Mouse (Mus musculus) neural tube, embryonic 13.5 days (tissue): Measurements from ENCODE around the gene Sox6. TPM values are rescaled to one million over a fixed set of nuclear protein-coding genes. Genes with fewer than 3 reads are reported as not detected.

Experiments used
- ATAC-seq: fragments of 200-750 bp; cut with Nextera tagmentation; 2 replicates; pipeline ENCODE4 v1.8.0; 2017; ENCODE audit warnings: low read depth, mild to moderate bottlenecking, moderate TSS enrichment, moderate library complexity
- H3K27ac ChIP-seq: fragments of 300-500 bp; sonication (generic); replicated peaks from 2 replicates; pipeline ENCODE4 v1.5.1; 2015; ENCODE audit warnings: moderate library complexity, mild to moderate bottlenecking, inconsistent platforms
- H3K27me3 ChIP-seq: fragments of 300-500 bp; sonication (generic); 2 replicates; pipeline ENCODE4 v1.6.1; 2015; ENCODE audit warnings: mild to moderate bottlenecking, inconsistent platforms
- H3K36me3 ChIP-seq: fragments of 300-500 bp; sonication (generic); 2 replicates; pipeline ENCODE4 v1.6.1; 2015; ENCODE audit warnings: mild to moderate bottlenecking, inconsistent platforms
- H3K4me1 ChIP-seq: fragments of 300-500 bp; sonication (generic); replicated peaks from 2 replicates; pipeline ENCODE4 v1.6.1; 2015; ENCODE audit warnings: inconsistent platforms
- H3K4me2 ChIP-seq: fragments of 300-500 bp; sonication (generic); 2 replicates; pipeline ENCODE4 v1.6.1; 2015; ENCODE audit warnings: inconsistent platforms, mild to moderate bottlenecking, moderate library complexity
- H3K4me3 ChIP-seq: fragments of 300-500 bp; sonication (generic); 2 replicates; pipeline ENCODE4 v1.5.1; 2015; ENCODE audit warnings: mild to moderate bottlenecking, inconsistent platforms
- H3K9ac ChIP-seq: fragments of 300-500 bp; sonication (generic); 2 replicates; pipeline ENCODE4 v1.6.1; 2015; ENCODE audit warnings: moderate library complexity, mild to moderate bottlenecking, inconsistent platforms
- H3K9me3 ChIP-seq: fragments of 300-500 bp; sonication (generic); 2 replicates; pipeline ENCODE4 v1.6.1; 2016; ENCODE audit warnings: inconsistent platforms
- WGBS: fragments of 180-500 bp; shearing (Covaris S2); methylation state at CpG from one replicate; pipeline ENCODE4 v1.1.7; 2015; 5-methylcytosine and 5-hydroxymethylcytosine counted together
- polyA plus RNA-seq: library from polyadenylated mRNA; unstranded; fragments of >200 nt; fragmentation: Nextera tagmentation; extraction: Ambion mirVana; gene quantifications from 2 replicates; pipeline ENCODE4 v1.2.1, GENCODE M21; 2015

Gene Sox6
- polyA plus RNA-seq, 1 experiment from 2014 or later, result 46.1 TPM

- 38% methylated on average over 4 of the region's 4 CpGs for WGBS
- H3K9ac ChIP-seq, result no peak overlapping the region
- no peak overlapping the region for H3K4me2 ChIP-seq
- H3K4me1 ChIP-seq, result peaks cover 25% of the 10 kb centered on the region
- no peaks in the 10 kb centered on the region for H3K36me3 ChIP-seq
- no peak overlapping the region for H3K4me3 ChIP-seq
- no peak overlapping the region for H3K27ac ChIP-seq
- no peaks in the 10 kb centered on the region for H3K9me3 ChIP-seq
- H3K27me3 ChIP-seq, result no peaks in the 10 kb centered on the region
- ATAC-seq, result no peak
Observed at GRCm38 (mm10) chr7:115755272-115755671, 283.3 kb downstream of the Sox6 start.

GRCm38 (mm10) chr7:115754216-115754615, 284.4 kb downstream of the Sox6 start:
- 77% methylated on average over 7 of the region's 7 CpGs for WGBS
- peaks cover 27% of the 10 kb centered on the region for H3K4me1 ChIP-seq
- H3K4me3 ChIP-seq, result no peak overlapping the region
- no peaks in the 10 kb centered on the region for H3K27me3 ChIP-seq
- no peak for ATAC-seq
- no peak overlapping the region for H3K4me2 ChIP-seq
- no peaks in the 10 kb centered on the region for H3K36me3 ChIP-seq
- no peak overlapping the region for H3K9ac ChIP-seq
- no peak overlapping the region for H3K27ac ChIP-seq
- H3K9me3 ChIP-seq, result no peaks in the 10 kb centered on the region

GRCm38 (mm10) chr7:115752121-115752634, 286.4 kb downstream of the Sox6 start:
- Histone ChIP-seq H3K4me3 (no peak overlapping the region), H3K4me1 (peaks cover 36% of the 10 kb centered on the region), H3K27me3 (no peaks in the 10 kb centered on the region), H3K27ac (no peak overlapping the region), H3K9me3 (no peaks in the 10 kb centered on the region), H3K36me3 (no peaks in the 10 kb centered on the region), H3K4me2 (peak overlapping the region; percentile 3; the same call in 1 of the 2 replicates), H3K9ac (no peak overlapping the region)
- WGBS, result 5% methylated on average over 5 of the region's 5 CpGs
- ATAC-seq, result 0 out of 2 replicates have a peak, but pooled peaks have one; percentile 59

- ATAC-seq, result no peak
- Histone ChIP-seq H3K4me3 (no peak overlapping the region), H3K27me3 (no peaks in the 10 kb centered on the region), H3K4me2 (no peak overlapping the region), H3K9ac (no peak overlapping the region), H3K36me3 (no peaks in the 10 kb centered on the region), H3K4me1 (peaks cover 36% of the 10 kb centered on the region), H3K27ac (no peak overlapping the region), H3K9me3 (no peaks in the 10 kb centered on the region)
- WGBS, result 23% methylated on average over 3 of the region's 3 CpGs
Observed at GRCm38 (mm10) chr7:115751083-115751482, 287.5 kb downstream of the Sox6 start.

GRCm38 (mm10) chr7:115750275-115750825, 288.2 kb downstream of the Sox6 start:
- Histone ChIP-seq H3K27me3 (no peaks in the 10 kb centered on the region), H3K9me3 (no peaks in the 10 kb centered on the region), H3K4me2 (no peak overlapping the region), H3K4me1 (peaks cover 36% of the 10 kb centered on the region), H3K36me3 (no peaks in the 10 kb centered on the region), H3K4me3 (no peak overlapping the region), H3K9ac (no peak overlapping the region), H3K27ac (0 out of 2 replicates have a peak overlapping the region, but pooled peaks have one; percentile 9)
- 30% methylated on average over 8 of the region's 8 CpGs for WGBS
- no peak for ATAC-seq

- Histone ChIP-seq H3K4me1 (peaks cover 34% of the 10 kb centered on the region), H3K4me2 (no peak overlapping the region), H3K9me3 (no peaks in the 10 kb centered on the region), H3K36me3 (no peaks in the 10 kb centered on the region), H3K27ac (no peak overlapping the region), H3K4me3 (no peak overlapping the region), H3K9ac (no peak overlapping the region), H3K27me3 (no peaks in the 10 kb centered on the region)
- no peak for ATAC-seq
- WGBS, result 79% methylated on average over 7 of the region's 7 CpGs
Observed at GRCm38 (mm10) chr7:115747541-115747940, 291.1 kb downstream of the Sox6 start.

- 64% methylated on average over 4 of the region's 4 CpGs for WGBS
- no peaks in the 10 kb centered on the region for H3K36me3 ChIP-seq
- ATAC-seq, result no peak
Observed at GRCm38 (mm10) chr7:115745672-115746253, 292.8 kb downstream of the Sox6 start.

GRCm38 (mm10) chr7:115734137-115734536, 304.5 kb downstream of the Sox6 start:
- Histone ChIP-seq H3K4me1 (peaks cover 15% of the 10 kb centered on the region), H3K4me3 (no peak overlapping the region), H3K9ac (no peak overlapping the region), H3K27me3 (no peaks in the 10 kb centered on the region), H3K4me2 (no peak overlapping the region), H3K27ac (no peak overlapping the region), H3K9me3 (no peaks in the 10 kb centered on the region), H3K36me3 (no peaks in the 10 kb centered on the region)
- WGBS, result 66% methylated on average over 7 of the region's 7 CpGs
- no peak for ATAC-seq

More at GRCm38 (mm10) chr7:115745672-115746253, 292.8 kb downstream of the Sox6 start:
- H3K4me1 ChIP-seq, result peaks cover 17% of the 10 kb centered on the region
- H3K4me3 ChIP-seq, result no peak overlapping the region
- H3K27ac ChIP-seq, result no peak overlapping the region
- no peak overlapping the region for H3K9ac ChIP-seq
- H3K9me3 ChIP-seq, result no peaks in the 10 kb centered on the region
- no peaks in the 10 kb centered on the region for H3K27me3 ChIP-seq
- no peak overlapping the region for H3K4me2 ChIP-seq

- no peaks in the 10 kb centered on the region for H3K9me3 ChIP-seq
- no peaks in the 10 kb centered on the region for H3K36me3 ChIP-seq
- no peak overlapping the region for H3K4me3 ChIP-seq
- ATAC-seq, result no peak
- no peak overlapping the region for H3K27ac ChIP-seq
- H3K4me1 ChIP-seq, result peaks cover 15% of the 10 kb centered on the region
- H3K4me2 ChIP-seq, result no peak overlapping the region
- H3K27me3 ChIP-seq, result no peaks in the 10 kb centered on the region
- no peak overlapping the region for H3K9ac ChIP-seq
- WGBS, result 78% methylated on average over 1 of the region's 1 CpGs
Observed at GRCm38 (mm10) chr7:115732824-115733223, 305.8 kb downstream of the Sox6 start.

- no peak for ATAC-seq
- Histone ChIP-seq H3K9ac (no peak overlapping the region), H3K36me3 (no peaks in the 10 kb centered on the region), H3K4me1 (peaks cover 35% of the 10 kb centered on the region), H3K27ac (no peak overlapping the region), H3K4me2 (no peak overlapping the region), H3K9me3 (no peaks in the 10 kb centered on the region), H3K27me3 (no peaks in the 10 kb centered on the region), H3K4me3 (no peak overlapping the region)
- WGBS, result 93% methylated on average over 2 of the region's 2 CpGs
Observed at GRCm38 (mm10) chr7:115726776-115727175, 311.8 kb downstream of the Sox6 start.

- H3K9me3 ChIP-seq, result no peaks in the 10 kb centered on the region
- H3K27ac ChIP-seq, result no peak overlapping the region
- no peak overlapping the region for H3K9ac ChIP-seq
- H3K27me3 ChIP-seq, result no peaks in the 10 kb centered on the region
- H3K4me2 ChIP-seq, result no peak overlapping the region
- 90% methylated on average over 2 of the region's 2 CpGs for WGBS
- H3K4me3 ChIP-seq, result no peak overlapping the region
- H3K36me3 ChIP-seq, result no peaks in the 10 kb centered on the region
- no peak for ATAC-seq
- peaks cover 32% of the 10 kb centered on the region for H3K4me1 ChIP-seq
Observed at GRCm38 (mm10) chr7:115724404-115724803, 314.2 kb downstream of the Sox6 start.

- peak; percentile 78; the same call in 1 of the 2 replicates for ATAC-seq
- H3K36me3 ChIP-seq, result no peaks in the 10 kb centered on the region
- H3K27me3 ChIP-seq, result no peaks in the 10 kb centered on the region
- no peak overlapping the region for H3K4me3 ChIP-seq
- H3K9ac ChIP-seq, result no peak overlapping the region
- WGBS, result 2% methylated on average over 7 of the region's 7 CpGs
- H3K27ac ChIP-seq, result peak overlapping the region; percentile 68
- no peaks in the 10 kb centered on the region for H3K9me3 ChIP-seq
- H3K4me1 ChIP-seq, result peaks cover 32% of the 10 kb centered on the region
- peak overlapping the region; percentile 23 for H3K4me2 ChIP-seq
Observed at GRCm38 (mm10) chr7:115721624-115722540, 316.7 kb downstream of the Sox6 start.
